Mouse (Mus musculus): ENCODE data around the gene Rps11.
"Not testable (repeated sequence)": the region's sequence is repeated elsewhere in the genome, so short reads cannot be mapped to it uniquely, and the experiment has no call there.

Rps11 gene

GRCm38 (mm10) chr7:45154096-45154992 is 30.1 kb upstream of the Rps11 start, which contains the start of the genes Pih1d1 and Aldh16a1:
TSS of gene Pih1d1 (plus strand) at chr7:45154303.
TSS of gene Aldh16a1 (minus strand) at chr7:45154584.
- DNase-seq (ENCODE audit: low spot score in 2 of 2): peak; percentile 97 to 99

GRCm38 (mm10) chr7:45153586-45153985 is 29.3 kb upstream of the Rps11 start:
- no peak for DNase-seq (ENCODE audit: low spot score in 2 of 2)

DNA sequence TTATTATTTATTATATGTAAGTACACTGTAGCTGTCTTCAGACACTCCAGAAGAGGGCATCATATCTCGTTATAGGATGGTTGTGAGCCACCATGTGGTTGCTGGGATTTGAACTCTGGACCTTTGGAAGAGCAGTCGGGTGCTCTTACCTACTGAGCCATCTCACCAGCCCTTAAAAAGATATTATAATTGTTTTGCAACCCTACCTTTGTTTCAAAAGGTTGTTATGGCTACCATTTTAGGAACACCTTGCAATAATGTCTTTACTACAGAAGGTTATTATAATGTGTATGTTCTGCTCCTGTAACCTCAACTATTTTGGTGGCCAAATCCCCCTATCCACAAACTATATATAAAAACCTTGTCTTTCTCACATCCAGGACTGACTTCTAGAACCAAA is 28.8 kb upstream of the Rps11 start:
- DNase-seq (ENCODE audit: low spot score in 2 of 2): not testable (repeated sequence)

DNA sequence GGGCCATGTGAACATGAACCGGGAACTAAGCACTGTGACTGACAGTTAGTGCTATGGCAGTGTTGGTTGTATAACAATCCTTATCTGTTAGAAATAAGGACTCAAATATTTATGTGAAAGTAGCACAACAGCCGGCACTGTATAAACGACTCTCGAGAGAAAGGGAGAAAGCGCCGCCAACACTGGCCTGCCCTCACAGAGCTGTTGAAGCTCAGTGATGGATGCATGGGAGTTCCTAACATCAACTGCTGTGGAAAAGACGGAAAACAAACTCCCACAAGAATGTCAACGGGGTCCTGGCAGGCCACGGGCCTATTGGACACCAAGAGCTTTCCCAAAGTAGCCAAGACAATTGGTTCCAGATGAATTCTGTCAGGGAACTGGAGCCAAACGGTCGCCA is 27.1 kb upstream of the Rps11 start:
- DNase-seq (ENCODE audit: low spot score in 2 of 2): no peak

DNA sequence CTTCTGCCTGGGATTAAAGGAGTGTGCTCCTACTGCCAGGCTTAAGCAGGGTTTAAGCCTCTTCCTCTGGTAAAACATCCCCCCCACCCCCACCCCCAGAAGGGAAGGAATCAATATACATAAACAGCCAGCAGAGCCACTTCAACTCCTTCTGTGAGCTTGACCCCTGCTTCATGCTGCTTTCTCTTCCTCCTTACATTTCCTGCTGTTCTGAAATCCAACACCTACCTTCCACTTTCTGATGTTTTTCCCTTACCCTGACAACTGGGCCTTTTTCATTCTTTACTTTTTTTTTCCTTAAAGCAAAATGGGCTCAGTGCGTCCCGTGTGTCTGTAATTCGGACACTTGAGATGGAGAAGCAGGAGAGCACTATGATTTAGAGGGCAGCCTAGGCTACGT is 26.1 kb upstream of the Rps11 start:
- DNase-seq (ENCODE audit: low spot score in 2 of 2): no peak

DNA sequence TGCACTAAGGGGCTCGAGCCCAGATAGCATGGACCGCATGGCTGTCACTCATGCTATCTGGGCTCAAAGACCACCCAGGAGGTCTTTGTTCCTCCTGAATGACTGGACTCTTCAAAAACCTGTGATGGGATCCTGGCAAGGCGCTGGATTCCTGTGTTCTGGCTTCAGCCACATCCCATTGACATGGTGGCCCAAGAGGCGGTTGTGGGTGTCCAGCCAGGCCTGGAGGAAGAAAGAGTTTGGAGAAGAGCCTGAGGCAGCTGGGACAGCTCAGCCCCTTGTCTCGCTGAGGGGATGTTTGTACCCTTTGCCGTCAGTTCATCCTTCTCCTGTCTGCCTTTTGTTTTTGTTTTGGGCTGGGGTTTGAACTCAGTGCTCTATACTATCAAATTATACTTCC is 25.3 kb upstream of the Rps11 start:
- no peak for DNase-seq (ENCODE audit: low spot score in 2 of 2)

DNA sequence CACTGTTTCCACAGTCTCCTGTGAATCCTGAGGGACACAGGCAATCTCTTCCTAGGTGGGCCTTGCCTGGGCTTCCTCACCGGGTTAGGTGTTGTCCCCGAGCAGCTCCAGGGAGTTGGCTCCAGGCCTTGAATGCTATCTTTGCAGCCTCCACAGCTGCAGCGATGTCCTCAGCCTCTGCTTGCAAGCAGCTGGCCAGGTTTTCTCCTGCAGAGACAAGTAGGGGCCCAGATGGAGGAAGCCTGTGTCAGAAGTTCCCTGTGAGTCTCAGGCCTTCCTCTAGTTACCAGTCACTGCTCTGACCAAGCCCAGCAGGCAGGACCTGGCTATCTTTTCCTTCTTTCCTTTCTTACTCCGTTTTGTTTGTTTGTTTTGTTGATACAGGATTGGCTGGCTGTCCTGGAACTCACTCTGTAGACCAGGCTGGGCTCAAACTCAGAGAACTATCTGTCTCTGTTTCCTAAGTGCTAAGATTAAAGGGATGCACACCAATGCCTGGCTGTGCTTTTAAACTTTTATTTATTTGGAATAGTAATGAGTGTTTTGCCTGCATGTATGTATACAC is 24.4 kb upstream of the Rps11 start:
- no peak for DNase-seq (ENCODE audit: low spot score in 2 of 2)

- no peak for DNase-seq (ENCODE audit: low spot score in 2 of 2)
These were observed 23.7 kb upstream of the Rps11 start for GRCm38 (mm10) chr7:45147899-45148298.

GRCm38 (mm10) chr7:45147267-45147666 is 23.0 kb upstream of the Rps11 start:
- DNase-seq (ENCODE audit: low spot score in 2 of 2): no peak

GRCm38 (mm10) chr7:45145460-45145859 is 21.2 kb upstream of the Rps11 start:
- DNase-seq (ENCODE audit: low spot score in 2 of 2): no peak

DNA sequence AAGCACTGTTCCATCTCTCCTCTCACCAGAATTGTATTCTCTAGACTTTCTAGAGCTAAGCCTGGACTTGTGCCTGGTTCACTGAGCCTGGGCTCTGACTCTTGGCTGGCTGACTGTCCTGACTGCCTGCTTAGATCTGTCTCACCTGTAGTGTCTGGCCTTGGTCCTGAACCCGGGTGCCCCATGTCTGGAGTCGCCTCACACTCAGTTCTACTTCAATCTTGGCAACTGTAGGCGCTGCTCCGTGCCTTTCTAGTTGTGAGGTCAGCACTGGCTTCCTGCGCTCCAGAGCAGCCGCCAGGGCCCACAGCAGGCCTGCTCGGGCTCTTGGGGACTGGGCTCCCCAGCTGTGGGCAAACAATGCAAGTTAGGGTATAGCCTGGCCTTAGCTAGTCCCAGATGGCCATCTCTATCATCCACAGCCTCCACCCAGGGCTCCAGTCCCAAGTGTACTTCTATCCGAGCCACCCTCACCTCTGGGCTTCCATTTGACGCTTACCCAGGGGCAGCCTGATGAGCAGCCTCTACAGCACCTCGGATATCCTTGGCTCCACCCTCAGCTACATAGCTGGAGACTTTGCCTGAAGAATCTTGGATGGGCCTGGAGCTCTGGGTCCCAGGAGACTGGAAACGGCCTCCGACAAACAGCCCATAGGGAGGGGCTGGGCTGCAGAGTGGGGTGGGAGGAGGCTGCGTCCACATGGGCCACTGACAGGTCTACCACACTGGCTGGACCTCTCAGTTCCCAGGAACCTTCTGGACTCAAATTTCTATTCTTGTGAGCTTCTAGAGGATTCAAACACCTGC is 20.3 kb upstream of the Rps11 start:
- no peak for DNase-seq (ENCODE audit: low spot score in 2 of 2)

DNA sequence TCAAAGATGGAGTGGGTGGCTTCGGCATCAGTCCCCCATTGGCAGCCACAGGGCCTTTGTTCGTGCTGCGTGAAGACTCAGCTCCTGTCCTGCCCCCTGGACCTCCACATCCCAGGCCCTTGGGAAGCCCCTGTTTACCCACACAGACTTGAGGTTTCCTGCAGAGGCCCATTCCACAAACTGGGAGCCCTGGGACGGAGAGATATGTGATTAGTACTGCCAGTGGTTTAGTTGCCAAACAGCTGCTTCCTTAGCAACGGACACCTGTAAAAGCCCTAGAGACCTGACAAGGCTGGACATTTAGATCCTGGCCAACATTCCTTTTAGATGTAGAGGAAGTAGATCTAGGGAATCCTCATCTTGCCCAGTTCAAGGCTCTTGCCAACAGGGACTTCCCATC is 17.7 kb upstream of the Rps11 start:
- no peak for DNase-seq (ENCODE audit: low spot score in 2 of 2)

DNA sequence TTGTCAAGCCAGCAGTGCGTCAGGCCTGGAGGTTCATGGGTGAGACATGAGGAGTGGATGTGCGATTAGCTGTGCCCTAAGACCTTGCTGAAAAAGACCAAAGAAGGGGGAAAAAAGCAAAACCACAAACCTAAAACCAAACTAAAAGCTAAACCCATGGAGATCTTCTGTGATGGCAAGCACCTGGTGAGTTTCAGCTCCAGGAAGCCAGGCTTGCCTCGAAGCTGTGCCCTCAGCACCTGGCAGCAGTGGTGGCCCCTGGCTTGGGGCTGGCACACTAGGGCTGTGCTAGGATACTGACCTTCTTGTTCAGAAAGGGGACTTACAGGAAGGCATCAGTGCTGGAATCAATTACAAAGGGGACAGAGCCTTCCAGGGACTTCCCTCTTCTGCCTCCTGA is 17.1 kb upstream of the Rps11 start:
- no peak for DNase-seq (ENCODE audit: low spot score in 2 of 2)

DNA sequence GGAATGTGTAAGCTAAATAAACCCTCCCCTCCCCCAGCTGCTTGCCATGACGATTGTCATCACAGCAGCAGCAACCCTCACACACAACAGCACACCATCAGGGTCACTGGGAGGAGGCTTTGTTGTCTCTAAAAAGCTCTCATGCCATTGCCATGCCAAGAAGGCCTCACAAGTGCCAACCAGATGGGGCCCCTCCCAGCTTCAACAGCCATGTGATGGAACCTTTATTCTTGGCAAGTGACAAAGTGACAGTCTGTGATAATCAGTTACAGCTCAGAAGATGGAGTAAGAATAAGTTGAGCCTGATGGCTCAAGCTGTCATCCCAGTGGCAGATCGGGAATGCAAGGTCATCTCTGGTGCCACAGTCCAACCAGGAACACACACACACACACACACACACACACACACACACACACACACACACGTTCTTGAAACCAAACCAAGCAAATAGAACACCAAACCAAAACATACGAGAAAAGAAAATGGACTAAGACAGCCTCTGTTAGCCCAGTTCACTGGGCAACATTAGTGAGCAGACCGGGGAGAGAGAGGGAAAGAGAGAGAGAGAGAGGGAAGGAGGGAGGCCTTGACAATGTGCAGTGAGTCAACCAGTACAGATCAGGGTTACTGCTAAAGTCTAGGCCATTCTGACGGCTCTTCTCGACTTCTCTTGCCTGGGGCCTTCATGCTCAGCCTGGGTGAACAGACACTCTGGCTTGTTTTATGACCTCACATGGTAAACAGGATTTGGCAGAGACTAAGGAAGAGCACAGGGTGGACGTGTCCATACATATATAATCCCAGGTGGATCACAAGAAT is 15.9 kb upstream of the Rps11 start:
- DNase-seq (ENCODE audit: low spot score in 2 of 2): no peak

DNA sequence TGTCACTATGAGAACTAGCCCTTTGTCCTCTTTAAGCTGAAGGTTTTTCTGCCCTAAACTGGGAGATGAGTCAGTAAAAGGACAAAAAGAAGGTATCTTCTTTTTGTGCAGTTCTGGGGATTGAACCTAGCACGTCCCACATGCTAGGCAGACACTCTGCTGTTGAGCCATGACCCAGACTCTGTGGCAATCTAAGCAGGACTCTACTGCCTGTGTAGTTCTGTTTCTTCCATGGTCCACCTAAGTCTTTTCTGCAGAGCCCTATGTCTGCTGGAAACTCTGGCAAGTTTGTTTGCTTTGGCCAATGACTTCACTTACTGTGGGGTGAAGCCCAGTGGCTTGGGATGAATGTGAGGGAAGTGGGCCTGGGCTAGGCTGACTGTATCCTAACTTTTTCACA is 14.2 kb upstream of the Rps11 start:
- DNase-seq (ENCODE audit: low spot score in 2 of 2): no peak

DNA sequence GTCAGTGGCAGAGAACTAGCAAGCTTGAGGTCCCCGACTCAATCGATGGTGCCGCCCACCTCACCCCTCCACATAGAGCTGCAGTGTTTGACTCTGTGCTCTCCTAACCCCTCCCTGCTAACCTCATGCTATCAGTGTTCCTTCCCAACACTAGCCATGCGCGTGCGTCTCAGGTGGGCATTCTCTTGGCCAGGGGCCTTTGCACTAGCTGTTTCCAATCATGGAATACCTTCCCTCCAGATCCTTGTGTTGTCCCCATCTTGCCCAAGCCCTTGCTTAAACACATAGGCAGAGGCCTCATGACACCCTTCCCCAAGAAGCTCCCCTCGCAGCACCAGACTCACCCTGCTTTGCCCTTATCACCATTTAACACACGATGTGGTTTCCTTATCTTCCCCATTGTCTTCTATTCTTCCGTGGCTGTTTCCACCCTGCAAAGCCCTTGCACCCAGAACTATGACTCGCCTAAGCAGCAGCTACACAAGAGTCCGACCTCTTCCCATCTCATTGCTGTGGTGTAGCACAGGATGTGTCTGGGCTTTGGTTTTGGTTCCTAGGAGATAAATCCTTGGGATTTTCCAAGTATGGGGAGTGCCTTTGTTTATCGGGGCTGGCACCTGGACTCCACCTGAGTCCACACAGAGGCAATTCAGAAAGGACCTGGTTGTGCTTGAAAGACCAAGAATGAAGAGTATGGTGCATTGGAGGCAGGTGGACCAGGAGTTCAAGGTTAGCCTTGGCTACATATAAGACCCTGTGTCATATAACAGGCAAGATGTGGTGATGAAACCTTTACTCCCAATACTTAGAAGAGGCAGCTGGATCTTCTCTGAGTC is 13.2 kb upstream of the Rps11 start:
- DNase-seq (ENCODE audit: low spot score in 2 of 2): peak in 1 of 2 experiments; percentile 65

GRCm38 (mm10) chr7:45135993-45136567 is 11.8 kb upstream of the Rps11 start, which contains the start of the genes Gm45713 and Flt3l:
TSS of gene Gm45713 (minus strand) at chr7:45136231.
TSS of gene Flt3l (minus strand) at chr7:45136432.
- DNase-seq (ENCODE audit: low spot score in 2 of 2): peak; percentile 93 to 97

DNA sequence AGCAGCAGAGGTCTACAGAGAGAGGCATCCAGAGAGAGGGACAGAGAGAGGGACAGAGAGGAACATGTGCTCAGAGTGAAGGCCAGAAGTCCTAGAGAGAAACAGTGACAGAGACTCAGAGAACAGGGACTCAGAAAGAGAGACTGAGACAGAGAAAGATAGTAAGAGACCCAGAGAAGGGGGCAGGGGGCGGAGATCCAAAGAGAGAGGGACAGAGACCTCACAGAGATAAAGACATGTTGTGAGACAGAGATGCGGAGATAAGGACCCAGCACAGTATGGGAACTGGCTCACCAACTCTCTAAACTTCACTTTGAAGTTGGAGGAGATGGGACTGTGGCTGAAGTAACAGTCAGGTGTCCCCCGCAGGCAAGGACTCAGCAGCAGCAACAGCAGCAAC is 11.1 kb upstream of the Rps11 start:
- DNase-seq (ENCODE audit: low spot score in 2 of 2): no peak

DNA sequence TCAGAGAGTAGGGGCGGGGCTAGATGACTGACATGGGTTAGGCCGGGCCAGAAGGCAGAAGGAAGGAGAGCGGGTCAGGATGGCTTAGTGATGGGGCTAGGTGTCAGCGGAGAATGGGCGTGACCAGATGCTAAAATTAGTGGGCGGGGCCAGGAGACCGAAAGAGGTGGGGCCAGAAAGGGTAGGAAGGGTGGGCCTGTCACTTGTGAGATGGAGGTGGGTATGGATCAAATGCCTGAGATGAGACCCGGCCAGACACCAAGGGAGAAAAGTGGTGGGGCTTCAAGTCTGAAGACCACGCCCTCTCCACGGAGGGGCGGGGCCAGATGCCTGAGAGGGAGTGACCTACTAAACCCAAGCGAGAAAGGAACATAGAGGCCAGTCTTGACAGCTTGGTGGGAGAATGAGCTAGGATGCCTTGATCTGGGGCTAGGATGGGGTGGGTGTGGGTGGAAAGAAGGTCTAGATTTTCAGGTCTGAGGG is 10.3 kb upstream of the Rps11 start:
- peak; percentile 72 to 83 for DNase-seq (ENCODE audit: low spot score in 2 of 2)

Data from spleen, postnatal 4 days (tissue).